ENCODE assay signal across 9 mouse cellular contexts in genomic region chr9:27300188-27300691, GRCm38 (mm10). TPM values are rescaled to one million over a fixed set of nuclear protein-coding genes. Genes with fewer than 3 reads are reported as not detected.
DNase-seq lines count a peak whose midpoint lies in the region; ATAC-seq and TF ChIP-seq lines count a peak whose summit lies in the region.
"Had no signal": no experiment of that assay in that cellular context is flagged by ENCODE, and none has a peak within 500 bp of the region (broad histone marks: within the 10 kb centered on the region; RNA-seq: fewer than 3 reads in every experiment).

No protein-coding gene starts in this region.

- H3K4me2 ChIP-seq in CH12.LX (ENCODE audit: insufficient read depth, low read depth, poor library complexity, severe bottlenecking), result peak overlapping the region; percentile 60; the same call in 1 of the 2 replicates
- peak overlapping the region; percentile 90 for H3K4me2 ChIP-seq in embryonic facial prominence, embryonic 15.5 days (replicated peaks)
- peak overlapping the region; percentile 80 for H3K4me2 ChIP-seq in hindbrain, embryonic 15.5 days
- peak overlapping the region; percentile 42 for H3K4me2 ChIP-seq in liver, embryonic 14.5 days (ENCODE audit: low read depth)

- dilution Hi-C loops in CH12.LX (cut with MboI; ENCODE audit: extremely low pct_ligation_motif_present, extremely low pct_unique_long_range_greater_than_20kb, low sequenced_read_pairs), result no loop called here

- WGBS in embryonic facial prominence, embryonic 15.5 days, result under 1% methylated on average over 32 of the region's 32 CpGs
- under 1% methylated on average over 32 of the region's 32 CpGs for WGBS in hindbrain, embryonic 15.5 days
- WGBS in liver, embryonic 14.5 days (ENCODE audit: insufficient replicate concordance), result 2% methylated on average over 32 of the region's 32 CpGs

- H3K36me3 ChIP-seq in CH12.LX (replicated peaks in 1 of 2; ENCODE audit: control insufficient read depth in 1 of 2, insufficient read depth in 1 of 2, low read length in 1 of 2), result no peaks in the 10 kb centered on the region
- no peaks in the 10 kb centered on the region for H3K36me3 ChIP-seq in embryonic facial prominence, embryonic 15.5 days
- H3K36me3 ChIP-seq in hindbrain, embryonic 15.5 days, result no peaks in the 10 kb centered on the region
- H3K36me3 ChIP-seq in liver, embryonic 14.5 days (replicated peaks; ENCODE audit: control insufficient read depth, insufficient read depth, low read depth), result no peaks in the 10 kb centered on the region

- H3K27me3 ChIP-seq in CH12.LX (replicated peaks), result no peaks in the 10 kb centered on the region
- peaks cover 34% of the 10 kb centered on the region for H3K27me3 ChIP-seq in embryonic facial prominence, embryonic 15.5 days
- H3K27me3 ChIP-seq in hindbrain, embryonic 15.5 days, result no peaks in the 10 kb centered on the region
- peaks cover 31% of the 10 kb centered on the region for H3K27me3 ChIP-seq in liver, embryonic 14.5 days (ENCODE audit: control insufficient read depth, insufficient read depth, low read length)

- DNase-seq in CH12.LX (ENCODE audit: extremely low read depth), result peak; percentile 87
- DNase-seq in R1 (ENCODE audit: low read depth, low spot score), result peak; percentile 83
- DNase-seq in liver, embryonic 14.5 days (ENCODE audit: low read depth in 3 of 3, low spot score in 3 of 3), result no peak
- peak; percentile 43 for DNase-seq in retina, embryonic 14.5 days (ENCODE audit: low spot score)
- no peak for DNase-seq in frontal cortex, adult 2 months (ENCODE audit: extremely low spot score in 1 of 2, low spot score in 1 of 2)
- no peak for DNase-seq in yolk sac, embryonic 10.5 days (ENCODE audit: low spot score)

- peaks cover 17 to 60% of the 10 kb centered on the region in 2 experiments for H3K4me1 ChIP-seq in CH12.LX (ENCODE audit: control insufficient read depth in 1 of 2, insufficient read depth in 2 of 2)
- H3K4me1 ChIP-seq in embryonic facial prominence, embryonic 15.5 days, result peaks cover 22% of the 10 kb centered on the region
- peaks cover 70% of the 10 kb centered on the region for H3K4me1 ChIP-seq in hindbrain, embryonic 15.5 days (replicated peaks)
- H3K4me1 ChIP-seq in liver, embryonic 14.5 days (replicated peaks; ENCODE audit: control insufficient read depth in 2 of 2, insufficient read depth in 2 of 2, low read length in 1 of 2), result no peaks in the 10 kb centered on the region

- TF ChIP-seq RAD21 in CH12.LX (IDR thresholded peaks at IDR 0.05; ENCODE audit: low read depth, low read length), result no peak

- H3K9me3 ChIP-seq in CH12.LX (replicated peaks; ENCODE audit: low read length), result peaks cover 12% of the 10 kb centered on the region
- no peaks in the 10 kb centered on the region for H3K9me3 ChIP-seq in embryonic facial prominence, embryonic 15.5 days (replicated peaks)
- H3K9me3 ChIP-seq in hindbrain, embryonic 15.5 days, result no peaks in the 10 kb centered on the region
- no peaks in the 10 kb centered on the region for H3K9me3 ChIP-seq in liver, embryonic 14.5 days (ENCODE audit: control insufficient read depth, low read length)

- TF ChIP-seq POLR2A in CH12.LX (IDR thresholded peaks at IDR 0.05; ENCODE audit: low read depth, low read length), result peak; percentile 69; the same call in 1 of the 2 replicates

- in situ Hi-C loops in CH12.LX (cut with MboI; ENCODE audit: low pct_ligation_motif_present, low pct_unique_long_range_greater_than_20kb, low sequenced_read_pairs), result no loop called here

- peak overlapping the region; percentile 39 to 63 (median 51) for H3K4me3 ChIP-seq in CH12.LX (replicated peaks in 1 of 3; ENCODE audit: low read depth in 2 of 3, low read length in 2 of 3, poor library complexity in 1 of 3)
- H3K4me3 ChIP-seq in embryonic facial prominence, embryonic 15.5 days (replicated peaks), result peak overlapping the region; percentile 66
- peak overlapping the region; percentile 82 for H3K4me3 ChIP-seq in hindbrain, embryonic 15.5 days
- H3K4me3 ChIP-seq in liver, embryonic 14.5 days (ENCODE audit: insufficient read depth in 1 of 2, low read depth in 2 of 2, low read length in 2 of 2), result peak overlapping the region in 1 of 2 experiments; percentile 29; a peak in 2 of 4 replicates
- H3K4me3 ChIP-seq: erythroblast, embryonic 14.5 days had no signal

- TF ChIP-seq CTCF in CH12.LX (conservative IDR thresholded peaks at IDR 0.05 in 1 of 2, IDR thresholded peaks at IDR 0.05 in 1 of 2; ENCODE audit: low read depth in 2 of 2, low read length in 2 of 2), result no peak
- TF ChIP-seq CTCF in liver, embryonic 14.5 days (IDR thresholded peaks at IDR 0.05; ENCODE audit: low read depth), result no peak

- no peak for ATAC-seq in embryonic facial prominence, embryonic 15.5 days (ENCODE audit: insufficient number of reproducible peaks, low FRiP score, low TSS enrichment, low read depth)
- ATAC-seq in hindbrain, embryonic 15.5 days (ENCODE audit: low FRiP score, low read depth), result no peak
- ATAC-seq in liver, embryonic 14.5 days (ENCODE audit: insufficient read depth), result no peak

- peak overlapping the region; percentile 43; the same call in 1 of the 2 replicates for H3K9ac ChIP-seq in CH12.LX (ENCODE audit: insufficient read depth, low read depth)
- no peak overlapping the region for H3K9ac ChIP-seq in embryonic facial prominence, embryonic 15.5 days
- peak overlapping the region; percentile 71 for H3K9ac ChIP-seq in hindbrain, embryonic 15.5 days
- H3K9ac ChIP-seq in liver, embryonic 14.5 days (replicated peaks), result no peak overlapping the region

- H3K27ac ChIP-seq in CH12.LX (ENCODE audit: insufficient read depth, low read depth), result peak overlapping the region; percentile 87
- no peak overlapping the region for H3K27ac ChIP-seq in embryonic facial prominence, embryonic 15.5 days (replicated peaks)
- H3K27ac ChIP-seq in hindbrain, embryonic 15.5 days (replicated peaks), result peak overlapping the region; percentile 91
- no peak overlapping the region for H3K27ac ChIP-seq in liver, embryonic 14.5 days

- TF ChIP-seq EP300 in CH12.LX (IDR thresholded peaks at IDR 0.05; ENCODE audit: low read length), result no peak
- TF ChIP-seq EP300 in liver, embryonic 14.5 days (IDR thresholded peaks at IDR 0.05; ENCODE audit: low read depth), result no peak

- H3K79me2 ChIP-seq in CH12.LX (replicated peaks; ENCODE audit: control insufficient read depth, extremely low read depth, insufficient read depth, poor library complexity, severe bottlenecking), result peaks cover 6% of the 10 kb centered on the region

TF ChIP-seq in CH12.LX, 34 proteins besides CTCF, POLR2A, EP300 and RAD21:
- TF ChIP-seq MXI1 (IDR thresholded peaks at IDR 0.05; ENCODE audit: low read depth, low read length) (peak; percentile 54; the same call in 1 of the 2 replicates), IRF4 (IDR thresholded peaks at IDR 0.05; ENCODE audit: low read depth, low read length) (peak; percentile 5; the same call in 1 of the 2 replicates), JUND (conservative IDR thresholded peaks at IDR 0.05; ENCODE audit: low read depth, low read length) (no peak), MYC (IDR thresholded peaks at IDR 0.05; ENCODE audit: low read depth, low read length) (no peak), TCF12 (IDR thresholded peaks at IDR 0.05; ENCODE audit: low read depth, low read length) (peak; percentile 45), NELFE (IDR thresholded peaks at IDR 0.05; ENCODE audit: low read depth, low read length) (peak; percentile 77), POLR2AphosphoS2 (IDR thresholded peaks at IDR 0.05; ENCODE audit: low read depth, low read length) (0 out of 2 replicates have a peak, but pooled peaks have one; percentile 1), ZMIZ1 (IDR thresholded peaks at IDR 0.05; ENCODE audit: low read depth, low read length) (peak; percentile 26; the same call in 1 of the 2 replicates), NRF1 (IDR thresholded peaks at IDR 0.05; ENCODE audit: low read depth, low read length) (no peak), MAX (IDR thresholded peaks at IDR 0.05; ENCODE audit: low read length) (peak; percentile 77), SMC3 (IDR thresholded peaks at IDR 0.05; ENCODE audit: low read depth, low read length) (0 out of 2 replicates have a peak, but pooled peaks have one; percentile 2)

RNA-seq across cellular contexts. Expression of gene Igsf9b, which starts 1.2 kb away (rescaled TPM):
- total RNA-seq in CH12.LX (2012; rRNA removed), result 7.4 and 12.4 TPM in 2 replicates
- 1.8 and 2.0 TPM in 2 replicates for total RNA-seq in CH12.LX (2014; rRNA removed)
- polyA plus RNA-seq in CH12.LX (2012; ENCODE audit: insufficient read length, low read depth), result 4.5 and 5.2 TPM in 2 replicates
- 2.6 and 2.8 TPM in 2 replicates for polyA plus RNA-seq in embryonic facial prominence, embryonic 15.5 days (2015; fragmentation: Nextera tagmentation; extraction: Ambion mirVana)
- polyA plus RNA-seq in hindbrain, embryonic 15.5 days (2015; fragmentation: Nextera tagmentation; extraction: Ambion mirVana), result 23.2 and 25.4 TPM in 2 replicates
- 0.01 TPM in 2 replicates for polyA plus RNA-seq in liver, embryonic 14.5 days (2012; rRNA removed)
- 0.01 TPM in 2 replicates for polyA plus RNA-seq in liver, embryonic 14.5 days (2014; fragmentation: Nextera tagmentation; extraction: Ambion mirVana)
- polyA plus RNA-seq in frontal cortex, adult 2 months (2012; rRNA removed), result 17.2 and 17.5 TPM in 2 replicates
- polyA plus RNA-seq: erythroblast, embryonic 14.5 days had no signal

Comparison
In these comparisons a context has a peak if more than half of its experiments do, and no peak if none do; other contexts are left out.
1. DNase-seq: peak in CH12.LX (single experiment), R1 (single experiment) and retina, embryonic 14.5 days (single experiment); none in liver, embryonic 14.5 days (0 of 3), frontal cortex, adult 2 months (0 of 2) and yolk sac, embryonic 10.5 days (single experiment).
2. H3K27ac ChIP-seq: peak in CH12.LX (single experiment) and hindbrain, embryonic 15.5 days (single experiment); none in embryonic facial prominence, embryonic 15.5 days (single experiment) and liver, embryonic 14.5 days (single experiment).
3. H3K9ac ChIP-seq: peak in CH12.LX (single experiment) and hindbrain, embryonic 15.5 days (single experiment); none in embryonic facial prominence, embryonic 15.5 days (single experiment) and liver, embryonic 14.5 days (single experiment).
4. Peak in every context shown above with its lines, with median percentiles within 50 percentile points of each other: H3K4me2 ChIP-seq.